Mouse (Mus musculus) ES-E14 (cell line): ENCODE data around the gene Tmem242. TPM values are rescaled to one million over a fixed set of nuclear protein-coding genes. Genes with fewer than 3 reads are reported as not detected.

Experiments
- DNase-seq: peaks from one replicate; pipeline ENCODE4 v3.0.0-alpha.2; 2013; ENCODE audit warnings: low read depth, low spot score
- H3K27ac ChIP-seq: 2 replicates; pipeline ENCODE4 v1.5.1; 2012; ENCODE audit warnings: low read depth, mild to moderate bottlenecking, low read length, moderate library complexity, mixed read lengths; ENCODE audit not compliant: poor library complexity, insufficient read depth, severe bottlenecking
- H3K36me3 ChIP-seq: 2 replicates; pipeline ENCODE4 v1.6.1; 2012; ENCODE audit warnings: mild to moderate bottlenecking, low read length, moderate library complexity, mixed read lengths; ENCODE audit not compliant: control insufficient read depth, poor library complexity, insufficient read depth, severe bottlenecking
- H3K4me1 ChIP-seq, 2 experiments: fragments of 150-350 bp in 1 of 2; sonication (generic) in 1 of 2; 2 replicates each; pipeline ENCODE4 v1.6.1; 2012; ENCODE audit warnings: low read length in 2 of 2, mild to moderate bottlenecking in 1 of 2, mixed read lengths in 1 of 2; ENCODE audit not compliant: control insufficient read depth in 2 of 2, insufficient read depth in 2 of 2, poor library complexity in 1 of 2
- H3K4me3 ChIP-seq, 2 experiments: fragments of 150-350 bp in 1 of 2; sonication (generic) in 1 of 2; 2 replicates each; pipeline ENCODE4 v1.5.1; 2012; ENCODE audit warnings: low read length in 2 of 2, low read depth in 1 of 2, mild to moderate bottlenecking in 1 of 2, mixed read lengths in 1 of 2; ENCODE audit not compliant: insufficient read depth in 1 of 2, poor library complexity in 1 of 2, severe bottlenecking in 1 of 2
- H3K9ac ChIP-seq: 2 replicates; pipeline ENCODE4 v1.6.1; 2012; ENCODE audit warnings: low read depth, mild to moderate bottlenecking, low read length, mixed read lengths; ENCODE audit not compliant: poor library complexity, insufficient read depth, severe bottlenecking
- H3K9me3 ChIP-seq: fragments of 150-350 bp; sonication (generic); 2 replicates; pipeline ENCODE4 v1.6.1; 2012; ENCODE audit warnings: low read depth, mild to moderate bottlenecking, low read length; ENCODE audit not compliant: control insufficient read depth, insufficient read depth
- CHD2 ChIP-seq: IDR thresholded peaks from 2 replicates; pipeline ENCODE4 v1.6.1; 2014; ENCODE audit warnings: mild to moderate bottlenecking, low read depth, low read length, inconsistent platforms
- HCFC1 ChIP-seq: IDR thresholded peaks from 2 replicates; pipeline ENCODE4 v1.6.1; 2012; ENCODE audit warnings: low read length, inconsistent platforms, borderline replicate concordance; ENCODE audit not compliant: insufficient read depth
- MAFK ChIP-seq: IDR thresholded peaks from 2 replicates; pipeline ENCODE4 v1.6.1; 2014; ENCODE audit warnings: mild to moderate bottlenecking, low read depth, low read length, inconsistent platforms; ENCODE audit not compliant: insufficient read depth
- ZC3H11A ChIP-seq: IDR thresholded peaks from 2 replicates; pipeline ENCODE4 v1.6.1; 2012; ENCODE audit warnings: low read depth, mild to moderate bottlenecking, inconsistent platforms, low read length, borderline replicate concordance
- ZNF384 ChIP-seq: IDR thresholded peaks from 2 replicates; pipeline ENCODE4 v1.6.1; 2012; ENCODE audit warnings: low read depth, low read length, inconsistent platforms
- in situ Hi-C, 2 experiments: fragments of 600-800 bp; cut with MboI; formaldehyde crosslinking; loops; one replicate each; pipeline ENCODE4 v1.15.1; 2025; ENCODE audit warnings: low sequenced_read_pairs in 2 of 2, inconsistent platforms in 1 of 2; ENCODE audit not compliant: unreplicated experiment in 2 of 2
- total RNA-seq: library from RNA; depleted of rRNA; stranded (reverse); fragments of 300-350 nt; gene quantifications from 2 replicates; pipeline ENCODE4 v1.2.3, GENCODE M21; 2012

The Tmem242 gene
- total RNA-seq, 1 experiment, result 61.6 TPM

- H3K4me1 ChIP-seq, result peaks cover 0 to 12% of the 10 kb centered on the region in 2 experiments; a peak in 2 of 4 replicates
- H3K4me3 ChIP-seq, result no peak overlapping the region
- in situ Hi-C loops, result no loop called here
- H3K36me3 ChIP-seq, result no peaks in the 10 kb centered on the region
- TF ChIP-seq CHD2 (no peak), ZNF384 (no peak), HCFC1 (no peak), ZC3H11A (no peak), MAFK (no peak)
- H3K27ac ChIP-seq, result no peak overlapping the region
- DNase-seq, result no peak
- no peaks in the 10 kb centered on the region for H3K9me3 ChIP-seq
- no peak overlapping the region for H3K9ac ChIP-seq
Measured at GRCm38 (mm10) chr17:5390682-5391081, 49.4 kb downstream of the Tmem242 start.

DNA sequence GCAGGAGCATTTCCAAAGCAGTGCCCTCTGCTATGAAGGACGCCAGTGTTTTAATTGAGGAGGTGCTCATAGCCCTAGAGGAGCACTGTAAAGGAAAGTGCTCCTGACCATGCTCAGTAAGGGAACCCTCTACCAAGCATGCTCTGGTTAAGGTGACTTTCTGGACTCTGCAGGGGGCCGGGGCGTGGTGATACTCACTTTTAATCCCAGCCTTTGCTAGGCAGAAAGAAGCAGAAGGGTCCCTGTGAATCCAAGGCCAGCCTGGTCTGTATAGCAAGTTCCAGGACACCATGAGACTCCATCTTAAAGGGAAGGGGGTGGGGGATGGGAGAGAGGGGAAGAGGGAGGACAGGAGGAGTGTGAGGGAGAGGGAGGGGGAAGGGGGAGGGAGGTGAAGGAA lies 51.7 kb downstream of the Tmem242 start:
- in situ Hi-C loops, result no loop called here
- Histone ChIP-seq H3K9me3 (no peaks in the 10 kb centered on the region), H3K27ac (no peak overlapping the region), H3K9ac (no peak overlapping the region), H3K4me3 (no peak overlapping the region; a peak in 1 of 4 replicates), H3K36me3 (no peaks in the 10 kb centered on the region), H3K4me1 (peaks cover 0 to 12% of the 10 kb centered on the region in 2 experiments; a peak in 2 of 4 replicates)
- DNase-seq, result no peak
- TF ChIP-seq MAFK (no peak), CHD2 (no peak), ZC3H11A (no peak), HCFC1 (no peak), ZNF384 (no peak)

DNA sequence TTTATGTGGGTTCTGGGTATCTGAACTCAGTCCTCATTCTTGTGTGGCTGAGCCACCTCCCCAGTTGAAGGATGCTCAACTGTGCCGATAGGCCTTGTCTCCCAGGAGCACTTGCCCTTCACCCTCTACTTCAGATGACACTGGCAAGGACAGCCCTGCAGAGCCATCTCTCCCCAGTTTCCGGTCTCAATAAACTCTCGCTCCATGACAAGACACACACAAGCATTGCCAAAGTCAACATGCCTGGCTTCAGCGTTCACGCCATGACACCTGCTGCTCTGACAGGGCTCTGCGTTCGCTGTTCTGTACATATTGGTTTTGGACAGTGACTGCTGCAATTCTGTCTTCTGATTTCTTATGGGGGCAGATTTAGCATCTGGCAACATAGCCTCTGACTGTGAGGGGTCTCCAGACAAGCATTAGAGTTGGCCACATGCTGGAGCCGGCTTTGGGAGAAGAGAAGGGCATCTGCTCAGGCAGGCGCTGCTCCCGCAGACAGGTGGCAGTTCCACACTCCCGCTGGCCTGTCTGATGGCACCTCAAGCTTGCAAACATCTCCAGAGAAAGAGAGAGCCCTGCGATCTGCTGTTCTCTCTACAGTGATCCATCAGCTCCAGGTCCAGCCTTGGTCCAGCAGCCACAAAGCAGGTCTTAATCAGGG lies 53.0 kb downstream of the Tmem242 start:
- no peak overlapping the region for H3K27ac ChIP-seq
- no peaks in the 10 kb centered on the region for H3K36me3 ChIP-seq
- DNase-seq, result no peak
- H3K9me3 ChIP-seq, result no peaks in the 10 kb centered on the region
- TF ChIP-seq HCFC1 (no peak), CHD2 (no peak), MAFK (no peak), ZC3H11A (no peak)
- peaks cover 0 to 12% of the 10 kb centered on the region in 2 experiments; a peak in 2 of 4 replicates for H3K4me1 ChIP-seq
- no peak overlapping the region for H3K9ac ChIP-seq
- no peak overlapping the region; a peak in 1 of 4 replicates for H3K4me3 ChIP-seq
- in situ Hi-C loops, result no loop called here

GRCm38 (mm10) chr17:5385694-5386093 lies 54.4 kb downstream of the Tmem242 start:
- H3K9me3 ChIP-seq, result no peaks in the 10 kb centered on the region
- H3K4me1 ChIP-seq, result peaks cover 0 to 12% of the 10 kb centered on the region in 2 experiments; a peak in 2 of 4 replicates
- no peak overlapping the region for H3K27ac ChIP-seq
- no peak for DNase-seq
- H3K9ac ChIP-seq, result no peak overlapping the region
- no peak overlapping the region for H3K4me3 ChIP-seq
- in situ Hi-C loops, result no loop called here
- no peaks in the 10 kb centered on the region for H3K36me3 ChIP-seq
- TF ChIP-seq ZC3H11A (no peak), ZNF384 (no peak), MAFK (no peak), CHD2 (no peak), HCFC1 (no peak)
